9 mouse cellular contexts compared by ENCODE assay signal in the genomic region with DNA sequence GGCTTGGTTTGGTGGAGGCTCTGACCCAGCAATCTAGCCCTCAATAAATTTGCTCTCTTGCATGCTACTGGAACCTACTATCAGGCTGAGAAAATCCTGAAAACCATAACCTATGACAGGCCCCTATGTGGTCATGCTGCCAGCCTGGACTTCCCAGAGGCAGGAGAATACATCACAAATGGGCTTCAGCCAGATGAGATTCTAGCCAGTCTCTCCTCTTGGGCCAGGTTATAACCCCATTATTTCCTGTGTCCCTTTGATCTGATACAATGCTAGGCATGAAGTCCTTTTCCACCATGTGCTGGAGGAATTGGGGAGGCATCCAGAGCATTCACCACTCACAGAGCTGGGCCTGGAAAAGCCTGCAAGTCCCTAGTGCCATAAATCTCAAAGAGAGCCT. TPM values are rescaled to one million over a fixed set of nuclear protein-coding genes. Genes with fewer than 3 reads are reported as not detected.
DNase-seq lines count a peak whose midpoint lies in the region; ATAC-seq and TF ChIP-seq lines count a peak whose summit lies in the region.
"Had no signal": no experiment of that assay in that cellular context is flagged by ENCODE, and none has a peak within 500 bp of the region (broad histone marks: within the 10 kb centered on the region; RNA-seq: fewer than 3 reads in every experiment).

No protein-coding gene starts in this region.

- no peak for TF ChIP-seq POLR2A in kidney, adult 2 months (IDR thresholded peaks at IDR 0.05; ENCODE audit: low read depth, low read length)
- TF ChIP-seq POLR2A in bone marrow, adult 2 months (IDR thresholded peaks at IDR 0.05; ENCODE audit: borderline replicate concordance, control insufficient read depth, low read depth, low read length) = no peak

- H3K9me3 ChIP-seq in embryonic facial prominence, embryonic 14.5 days (ENCODE audit: control insufficient read depth, low read length) = peaks cover 1% of the 10 kb centered on the region; the same call in 1 of the 2 replicates
- H3K9me3 ChIP-seq in limb, embryonic 15.5 days = no peaks in the 10 kb centered on the region

- H3K9ac ChIP-seq in embryonic facial prominence, embryonic 14.5 days (ENCODE audit: low read depth, low read length) = no peak overlapping the region
- no peak overlapping the region for H3K9ac ChIP-seq in limb, embryonic 15.5 days

- no peaks in the 10 kb centered on the region for H3K36me3 ChIP-seq in kidney, adult 2 months (ENCODE audit: control insufficient read depth, insufficient read depth, low read length)
- peaks cover 40% of the 10 kb centered on the region for H3K36me3 ChIP-seq in embryonic facial prominence, embryonic 14.5 days (ENCODE audit: control insufficient read depth, insufficient read depth, low read length)
- H3K36me3 ChIP-seq in limb, embryonic 15.5 days = peaks cover 39% of the 10 kb centered on the region

- H3K27ac ChIP-seq in kidney, adult 2 months (ENCODE audit: insufficient read depth, low read depth, low read length) = peak overlapping the region; percentile 90
- 0 out of 2 replicates have a peak overlapping the region, but pooled peaks have one; percentile 23 for H3K27ac ChIP-seq in bone marrow, adult 2 months (ENCODE audit: control insufficient read depth, insufficient read depth, low read depth, low read length, poor library complexity)
- H3K27ac ChIP-seq in embryonic facial prominence, embryonic 14.5 days (replicated peaks; ENCODE audit: low read depth, low read length) = peak overlapping the region; percentile 97
- H3K27ac ChIP-seq in limb, embryonic 15.5 days = peak overlapping the region; percentile 95

- peak; percentile 41 for DNase-seq in kidney, adult 2 months
- DNase-seq in kidney, postnatal 14 days = no peak
- DNase-seq in embryonic facial prominence, embryonic 14.5 days (ENCODE audit: low spot score) = no peak
- DNase-seq in adrenal gland, adult (ENCODE audit: inconsistent age in 2 of 2, low spot score in 1 of 2) = no peak
- DNase-seq in adrenal gland, postnatal 25 days = no peak
- no peak for DNase-seq in T-cell, adult 2 months (ENCODE audit: low spot score)

- H3K4me2 ChIP-seq in embryonic facial prominence, embryonic 14.5 days (ENCODE audit: low read depth, low read length) = no peak overlapping the region
- H3K4me2 ChIP-seq in limb, embryonic 15.5 days = no peak overlapping the region

- ATAC-seq in embryonic facial prominence, embryonic 14.5 days (ENCODE audit: low read depth) = no peak
- no peak for ATAC-seq in limb, embryonic 15.5 days (ENCODE audit: insufficient number of reproducible peaks, low FRiP score, low TSS enrichment, low read depth)

- TF ChIP-seq CTCF in kidney, adult 2 months (conservative IDR thresholded peaks at IDR 0.05; ENCODE audit: insufficient read depth, insufficient read length, low read depth, low read length) = no peak
- TF ChIP-seq CTCF in bone marrow, adult 2 months (IDR thresholded peaks at IDR 0.05; ENCODE audit: control insufficient read depth, insufficient read depth, low read length) = no peak

- H3K4me1 ChIP-seq in kidney, adult 2 months (ENCODE audit: control insufficient read depth, insufficient read depth, low read length) = peaks cover 35% of the 10 kb centered on the region
- H3K4me1 ChIP-seq in bone marrow, adult 2 months (ENCODE audit: control insufficient read depth, insufficient read depth, low read length) = peaks cover 34% of the 10 kb centered on the region
- H3K4me1 ChIP-seq in embryonic facial prominence, embryonic 14.5 days (ENCODE audit: control insufficient read depth, insufficient read depth, low read length) = peaks cover 40% of the 10 kb centered on the region
- H3K4me1 ChIP-seq in limb, embryonic 15.5 days = peaks cover 57% of the 10 kb centered on the region

- no peaks in the 10 kb centered on the region for H3K27me3 ChIP-seq in kidney, adult 2 months (replicated peaks; ENCODE audit: control insufficient read depth, insufficient read depth, low read length)
- H3K27me3 ChIP-seq in embryonic facial prominence, embryonic 14.5 days (replicated peaks; ENCODE audit: control insufficient read depth, insufficient read depth, low read length) = no peaks in the 10 kb centered on the region
- no peaks in the 10 kb centered on the region for H3K27me3 ChIP-seq in limb, embryonic 15.5 days

- no peak overlapping the region for H3K4me3 ChIP-seq in kidney, adult 2 months (ENCODE audit: insufficient read depth, low read depth, low read length)
- H3K4me3 ChIP-seq in bone marrow, adult 2 months (replicated peaks; ENCODE audit: control insufficient read depth, low read depth, low read length) = no peak overlapping the region
- no peak overlapping the region for H3K4me3 ChIP-seq in embryonic facial prominence, embryonic 14.5 days (ENCODE audit: low read depth, low read length)
- no peak overlapping the region for H3K4me3 ChIP-seq in limb, embryonic 15.5 days

RNA-seq across cellular contexts. Expression of a gene that starts 36.4 kb away (rescaled TPM):
- 0.13 and 0.24 TPM in 2 replicates for polyA plus RNA-seq in kidney, adult 2 months (2012; rRNA removed)
- polyA plus RNA-seq in bone marrow, adult 2 months (2011; ENCODE audit: insufficient read depth, insufficient read length, low replicate concordance, missing spikeins) = not detected in 2 replicates
- polyA plus RNA-seq in embryonic facial prominence, embryonic 14.5 days (2014; fragmentation: Nextera tagmentation; extraction: Ambion mirVana) = 0.06 and 0.14 TPM in 2 replicates
- polyA plus RNA-seq in limb, embryonic 15.5 days (2015; fragmentation: Nextera tagmentation; extraction: Ambion mirVana) = 0.10 and 0.18 TPM in 2 replicates
- total RNA-seq in adrenal gland, postnatal 25 days (2021) = 2.4 and 4.8 TPM in 2 replicates
- total RNA-seq: megakaryocyte progenitor cell, adult 5-6 weeks had no signal

RNA-seq across cellular contexts. Expression of a gene that starts 37.2 kb away (rescaled TPM):
- polyA plus RNA-seq in kidney, adult 2 months (2012; rRNA removed) = 48.0 and 59.4 TPM in 2 replicates
- 7.9 and 16.0 TPM in 2 replicates for polyA plus RNA-seq in bone marrow, adult 2 months (2011; ENCODE audit: insufficient read depth, insufficient read length, low replicate concordance, missing spikeins)
- polyA plus RNA-seq in embryonic facial prominence, embryonic 14.5 days (2014; fragmentation: Nextera tagmentation; extraction: Ambion mirVana) = 40.1 and 42.2 TPM in 2 replicates
- 52.5 and 53.8 TPM in 2 replicates for polyA plus RNA-seq in limb, embryonic 15.5 days (2015; fragmentation: Nextera tagmentation; extraction: Ambion mirVana)
- total RNA-seq in adrenal gland, postnatal 25 days (2021) = 55.2 and 59.6 TPM in 2 replicates

RNA-seq across cellular contexts. Expression of a gene that starts 38.2 kb away (rescaled TPM):
- polyA plus RNA-seq in kidney, adult 2 months (2012; rRNA removed) = 26.8 and 26.9 TPM in 2 replicates
- polyA plus RNA-seq in bone marrow, adult 2 months (2011; ENCODE audit: insufficient read depth, insufficient read length, low replicate concordance, missing spikeins) = 13.0 and 17.7 TPM in 2 replicates
- 18.5 and 21.5 TPM in 2 replicates for polyA plus RNA-seq in embryonic facial prominence, embryonic 14.5 days (2014; fragmentation: Nextera tagmentation; extraction: Ambion mirVana)
- polyA plus RNA-seq in limb, embryonic 15.5 days (2015; fragmentation: Nextera tagmentation; extraction: Ambion mirVana) = 25.0 and 26.9 TPM in 2 replicates
- total RNA-seq in adrenal gland, postnatal 25 days (2021) = 16.4 and 24.1 TPM in 2 replicates

Comparison
In these comparisons a context has a peak if more than half of its experiments do, and no peak if none do; other contexts are left out.
1. H3K27ac ChIP-seq: peak in every context shown above with its lines; median percentile 97 in embryonic facial prominence, embryonic 14.5 days; 95 in limb, embryonic 15.5 days; 90 in kidney, adult 2 months; 23 in bone marrow, adult 2 months.